Mouse (Mus musculus) cortical plate, adult 2 months (tissue): ENCODE results near the gene D630003M21Rik. TPM values are rescaled to one million over a fixed set of nuclear protein-coding genes. Genes with fewer than 3 reads are reported as not detected.
A peak's percentile ranks its signal among the peaks of the same experiment; 100 is the strongest.

Experiments
- H3K27ac ChIP-seq: fragments of 200-500 bp; 2 replicates; pipeline ENCODE4 v1.5.1; 2012; ENCODE audit warnings: low read length, control low read depth, inconsistent platforms; ENCODE audit not compliant: insufficient read depth
- H3K4me1 ChIP-seq: fragments of 200-500 bp; 2 replicates; pipeline ENCODE4 v1.6.1; 2011; ENCODE audit warnings: low read length; ENCODE audit not compliant: control insufficient read depth, insufficient read depth
- H3K4me3 ChIP-seq: fragments of 200-500 bp; 2 replicates; pipeline ENCODE4 v1.5.1; 2011; ENCODE audit warnings: mild to moderate bottlenecking, low read length, control low read depth; ENCODE audit not compliant: insufficient read depth
- CTCF ChIP-seq: fragments of 200-500 bp; IDR thresholded peaks from 2 replicates; pipeline ENCODE4 v1.5.1; 2011; ENCODE audit warnings: mild to moderate bottlenecking, control low read depth, low read length; ENCODE audit not compliant: insufficient read depth; ENCODE audit errors: extremely low read depth
- POLR2A ChIP-seq: fragments of 200-500 bp; IDR thresholded peaks from 2 replicates; pipeline ENCODE4 v1.6.1; 2011; ENCODE audit warnings: mild to moderate bottlenecking, low read length, control low read depth; ENCODE audit not compliant: insufficient read depth; ENCODE audit errors: extremely low read depth
- polyA plus RNA-seq: library from polyadenylated mRNA; depleted of rRNA; stranded (reverse); fragments of >200 nt; gene quantifications from 2 replicates; pipeline ENCODE4 v1.2.3, GENCODE M21; 2012

The D630003M21Rik gene
- polyA plus RNA-seq, 1 experiment = 3.9 TPM

DNA sequence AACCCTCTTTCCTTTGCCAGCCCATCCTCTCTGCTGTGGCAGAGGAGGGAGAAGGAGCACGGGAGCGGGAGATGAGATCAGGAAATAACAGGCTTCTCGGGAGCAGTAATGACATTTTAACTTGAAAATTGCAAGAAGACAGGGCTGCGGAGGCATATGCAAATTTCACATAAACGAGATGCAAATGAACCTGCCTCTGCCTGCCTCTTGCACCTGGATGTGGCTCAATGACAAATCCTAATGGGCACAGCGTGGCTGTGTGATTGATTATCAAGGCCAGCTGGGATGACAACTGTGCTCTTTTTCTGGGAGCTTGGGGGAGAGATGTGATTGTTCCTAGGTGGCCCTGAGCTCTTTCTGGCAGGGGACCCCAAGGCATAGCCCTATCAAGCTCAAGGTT is 47.1 kb downstream of the D630003M21Rik start:
- H3K4me1 ChIP-seq = no peaks in the 10 kb centered on the region
- no peak overlapping the region for H3K27ac ChIP-seq
- no peak overlapping the region for H3K4me3 ChIP-seq
- TF ChIP-seq POLR2A (no peak), CTCF (no peak)

DNA sequence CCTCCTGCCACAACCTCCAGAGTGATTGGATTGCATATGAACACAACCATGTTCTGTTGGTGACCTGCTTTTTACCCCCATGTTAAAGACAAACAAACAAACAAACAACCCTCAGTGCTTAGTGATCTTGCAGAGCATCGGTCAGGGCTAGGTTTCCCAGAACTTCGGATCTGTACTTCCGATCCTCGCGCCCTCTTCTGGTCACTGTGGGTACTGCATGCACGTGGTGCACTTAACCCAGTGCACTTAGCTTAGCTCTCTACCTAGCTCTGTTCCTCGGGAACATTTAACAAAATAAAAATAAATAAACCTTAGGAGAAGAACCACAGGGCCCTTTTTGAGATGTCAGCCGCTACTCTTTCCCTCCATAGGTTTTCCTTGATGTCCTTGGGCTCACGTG is 48.2 kb downstream of the D630003M21Rik start:
- no peak overlapping the region for H3K27ac ChIP-seq
- no peak overlapping the region for H3K4me3 ChIP-seq
- TF ChIP-seq CTCF = peak; percentile 59
- no peak for TF ChIP-seq POLR2A
- no peaks in the 10 kb centered on the region for H3K4me1 ChIP-seq

GRCm38 (mm10) chr2:158179370-158180111 is 49.5 kb downstream of the D630003M21Rik start:
- TF ChIP-seq POLR2A (no peak), CTCF (no peak)
- Histone ChIP-seq H3K27ac (no peak overlapping the region), H3K4me1 (no peaks in the 10 kb centered on the region), H3K4me3 (peak overlapping the region; percentile 23; the same call in 1 of the 2 replicates)

- Histone ChIP-seq H3K4me3 (peak overlapping the region; percentile 23; the same call in 1 of the 2 replicates), H3K4me1 (no peaks in the 10 kb centered on the region), H3K27ac (no peak overlapping the region)
- TF ChIP-seq POLR2A (no peak), CTCF (no peak)
Measured at GRCm38 (mm10) chr2:158178696-158179369, 50.2 kb downstream of the D630003M21Rik start.

GRCm38 (mm10) chr2:158178139-158178538 is 50.9 kb downstream of the D630003M21Rik start:
- H3K4me3 ChIP-seq = no peak overlapping the region
- no peak for TF ChIP-seq POLR2A
- TF ChIP-seq CTCF = no peak
- no peak overlapping the region for H3K27ac ChIP-seq
- H3K4me1 ChIP-seq = no peaks in the 10 kb centered on the region

DNA sequence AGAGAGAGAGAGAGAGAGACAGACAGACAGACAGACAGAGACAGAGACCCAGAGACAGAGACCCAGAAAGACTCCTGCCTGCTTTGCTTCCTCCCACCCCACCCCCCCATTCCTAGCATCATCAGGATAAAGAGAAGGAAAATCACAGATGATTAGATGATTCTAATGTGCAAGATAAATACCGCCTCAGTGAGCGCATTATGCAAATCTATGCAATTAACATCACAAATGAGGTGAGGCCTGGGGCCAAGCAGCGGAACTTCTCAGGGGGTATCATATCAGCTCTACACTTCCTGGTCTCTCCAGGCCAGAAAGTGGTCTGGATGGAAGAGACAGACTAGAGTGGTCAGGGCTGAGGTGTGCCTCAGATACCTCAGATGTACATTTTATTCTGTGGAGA is 51.4 kb downstream of the D630003M21Rik start:
- Histone ChIP-seq H3K4me1 (no peaks in the 10 kb centered on the region), H3K4me3 (no peak overlapping the region), H3K27ac (no peak overlapping the region)
- no peak for TF ChIP-seq CTCF
- TF ChIP-seq POLR2A = no peak

GRCm38 (mm10) chr2:158176763-158177162 is 52.3 kb downstream of the D630003M21Rik start:
- Histone ChIP-seq H3K4me1 (no peaks in the 10 kb centered on the region), H3K4me3 (no peak overlapping the region), H3K27ac (no peak overlapping the region)
- TF ChIP-seq POLR2A (no peak), CTCF (no peak)

GRCm38 (mm10) chr2:158175433-158175832 is 53.6 kb downstream of the D630003M21Rik start:
- H3K4me1 ChIP-seq = no peaks in the 10 kb centered on the region
- no peak for TF ChIP-seq CTCF
- no peak for TF ChIP-seq POLR2A
- H3K4me3 ChIP-seq = no peak overlapping the region
- H3K27ac ChIP-seq = no peak overlapping the region

DNA sequence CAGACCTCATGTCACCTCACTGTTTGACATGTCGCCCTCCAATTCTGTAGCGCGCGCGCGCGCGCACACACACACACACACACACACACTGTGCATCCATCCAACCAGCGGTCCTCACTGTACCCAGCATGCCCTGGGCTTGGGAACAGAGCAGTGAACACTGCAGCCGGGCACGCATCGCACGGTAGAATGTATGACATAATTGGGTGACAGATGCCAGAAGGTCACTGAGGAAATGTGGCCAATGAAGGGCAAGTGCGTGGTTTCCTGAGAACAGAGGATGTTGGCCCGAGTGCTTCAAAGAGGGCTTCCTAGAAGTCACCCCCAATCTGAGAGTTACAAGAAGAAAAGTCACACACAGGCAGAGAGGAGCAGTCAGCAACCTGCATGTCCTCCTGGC is 54.1 kb downstream of the D630003M21Rik start:
- TF ChIP-seq POLR2A = no peak
- no peak for TF ChIP-seq CTCF
- no peak overlapping the region for H3K4me3 ChIP-seq
- no peak overlapping the region for H3K27ac ChIP-seq
- no peaks in the 10 kb centered on the region for H3K4me1 ChIP-seq

GRCm38 (mm10) chr2:158174438-158174837 is 54.6 kb downstream of the D630003M21Rik start:
- no peak overlapping the region for H3K4me3 ChIP-seq
- no peaks in the 10 kb centered on the region for H3K4me1 ChIP-seq
- H3K27ac ChIP-seq = peak overlapping the region; percentile 84; the same call in 1 of the 2 replicates
- no peak for TF ChIP-seq POLR2A
- no peak for TF ChIP-seq CTCF
